Mouse (Mus musculus) adrenal gland, postnatal 25 days (tissue): ENCODE measurements at regions not wholly inside any gene's neighbourhood (a gene's known extent, or its start where the extent isn't known, plus 50 kb on each side); places are given as distances from the start of the nearest gene placed in this dataset.
"Not testable (repeated sequence)": the region's sequence is repeated elsewhere in the genome, so short reads cannot be mapped to it uniquely, and the experiment has no call there.

Source experiments
- DNase-seq: peaks from one replicate; pipeline ENCODE4 v3.0.0; 2021; ENCODE audit warnings: mixed read lengths

DNA sequence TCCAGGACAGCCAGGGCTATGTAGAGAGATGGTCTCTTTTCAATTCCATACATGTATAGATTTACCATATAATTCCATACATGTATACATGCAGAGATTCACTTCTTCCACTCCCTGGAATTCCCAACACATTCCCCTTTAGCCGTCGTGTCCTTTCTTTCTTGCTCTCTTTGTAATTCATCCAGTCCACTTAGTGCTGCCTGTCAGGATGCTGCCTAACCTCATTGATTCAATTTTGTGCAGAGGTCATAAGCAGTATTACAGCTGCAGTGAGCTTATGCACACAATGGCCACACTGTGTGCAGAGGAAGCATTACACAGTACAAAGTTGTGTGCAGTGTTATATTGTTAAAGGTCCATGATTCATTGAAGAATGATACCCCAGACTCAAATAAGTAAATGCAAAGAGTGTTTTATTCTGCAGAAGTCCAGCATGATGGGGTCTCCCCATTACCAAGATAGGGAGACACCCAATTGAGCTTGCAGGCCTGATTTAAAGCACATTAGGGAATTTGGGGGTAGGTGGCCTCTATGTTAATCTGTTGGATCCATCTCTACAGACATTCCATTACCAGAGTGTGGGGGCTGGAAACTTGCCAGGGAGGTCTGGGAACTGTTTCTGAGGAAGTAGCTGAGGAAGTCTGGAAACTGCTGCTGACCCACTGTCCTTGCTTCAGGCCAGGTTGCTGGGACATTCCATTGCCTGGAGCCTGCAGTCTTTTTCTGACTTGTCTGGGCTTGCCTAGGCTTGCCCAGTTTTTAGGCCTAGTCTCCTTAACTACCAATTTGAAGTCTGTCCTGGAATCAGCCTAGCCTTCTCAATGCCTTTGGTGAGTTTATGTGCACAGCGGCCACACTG is 72.8 kb downstream of the Fam161a start:
- no peak for DNase-seq

- DNase-seq: no peak
These were observed 74.3 kb downstream of the Fam161a start for GRCm38 (mm10) chr11:23081616-23082015.

GRCm38 (mm10) chr11:23083811-23084210 is 76.5 kb downstream of the Fam161a start:
- DNase-seq: not testable (repeated sequence)

DNA sequence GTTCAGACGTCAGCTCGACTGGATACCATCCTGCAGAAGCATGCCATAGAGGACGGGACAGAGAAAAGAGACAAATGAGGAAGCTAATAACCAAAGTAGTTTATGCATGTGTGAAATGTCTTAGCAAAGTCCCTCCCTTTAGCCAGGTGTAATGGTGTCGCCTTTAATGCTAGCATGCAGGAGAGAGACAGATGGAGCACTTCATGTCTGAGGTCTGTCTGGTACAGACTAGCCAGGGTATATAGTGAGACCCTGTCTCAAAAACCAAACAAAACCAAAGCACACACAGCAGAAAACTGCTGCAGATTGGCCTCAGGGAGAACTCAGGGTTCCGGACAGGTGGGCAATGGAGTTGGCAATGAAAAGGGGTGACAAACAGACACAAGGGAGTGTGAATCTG is 88.0 kb downstream of the Fam161a start:
- no peak for DNase-seq

GRCm38 (mm10) chr11:23095723-23096122 is 88.4 kb downstream of the Fam161a start:
- DNase-seq: not testable (repeated sequence)

GRCm38 (mm10) chr11:23096451-23097222 is 89.3 kb downstream of the Fam161a start:
- no peak for DNase-seq

DNA sequence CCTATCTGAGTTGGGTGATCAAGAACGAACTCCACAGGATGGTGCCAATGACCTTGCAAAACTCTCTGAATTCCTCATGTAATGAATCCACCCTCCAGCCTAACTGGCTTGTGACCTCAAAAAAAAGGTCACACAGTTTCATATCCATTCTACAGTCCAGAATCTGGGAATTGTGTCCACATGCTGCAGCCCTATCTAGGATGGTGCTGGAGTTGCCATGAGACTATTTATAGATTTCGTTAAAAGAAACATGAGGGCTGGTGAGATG is 89.8 kb downstream of the Fam161a start:
- no peak for DNase-seq

GRCm38 (mm10) chr11:23114636-23115035 is 107.3 kb downstream of the Fam161a start:
- no peak for DNase-seq

DNA sequence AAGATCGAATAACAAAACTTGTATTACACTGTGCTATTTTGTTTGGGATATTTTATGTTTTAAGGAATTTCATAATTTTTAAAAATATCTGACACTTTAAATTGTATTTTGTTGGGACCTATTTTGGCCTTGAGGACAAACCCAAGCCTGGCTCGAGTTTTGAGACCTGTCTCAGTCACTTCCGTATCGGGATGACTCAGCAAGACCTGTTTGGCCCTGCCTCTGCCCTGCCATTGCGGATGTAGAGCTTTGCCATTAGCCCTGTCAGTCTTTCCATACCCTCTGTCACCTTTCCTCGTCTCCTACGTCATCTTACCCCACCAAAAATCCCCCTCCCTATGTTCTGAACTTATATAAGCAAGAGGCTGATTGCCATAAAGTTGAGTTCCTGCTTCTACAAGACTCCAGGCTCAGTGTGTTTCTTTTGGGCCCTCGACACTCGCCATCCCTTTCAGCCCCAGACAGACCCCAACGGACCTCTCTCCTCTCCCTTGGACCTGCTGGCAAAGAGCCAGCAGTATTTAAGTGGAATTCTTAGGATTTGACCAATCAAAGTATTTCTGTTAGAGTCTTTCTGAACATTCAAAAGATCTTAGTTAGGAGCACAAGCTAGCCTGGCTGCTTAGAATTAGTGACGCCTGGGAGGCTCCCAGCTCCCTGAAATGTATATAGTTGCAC is 113.3 kb downstream of the Fam161a start:
- DNase-seq: no peak

- DNase-seq: peak; percentile 51
These were observed 117.0 kb downstream of the Fam161a start for GRCm38 (mm10) chr11:23124198-23124951.

GRCm38 (mm10) chr11:23131122-23131521 is 123.8 kb downstream of the Fam161a start:
- DNase-seq: no peak

DNA sequence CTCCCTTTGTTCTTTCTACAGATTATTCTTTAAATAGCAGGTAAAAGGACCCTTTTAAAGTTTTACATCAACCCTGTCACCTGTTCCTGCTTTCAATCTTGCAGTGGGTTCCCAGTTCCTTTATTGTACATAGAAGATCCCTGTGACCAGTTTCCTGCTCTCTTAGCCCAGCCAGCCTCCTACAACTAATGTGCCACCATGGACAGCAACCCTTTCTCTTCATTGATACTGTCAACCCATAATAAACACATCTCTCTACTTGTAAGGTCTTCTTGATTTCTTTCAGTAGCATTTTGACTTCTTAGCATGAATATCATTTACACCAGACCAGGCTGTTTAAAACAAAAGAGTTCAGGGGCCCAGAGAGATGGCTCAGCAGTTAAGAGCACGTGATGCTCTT is 124.2 kb upstream of the Xpo1 start:
- no peak for DNase-seq

DNA sequence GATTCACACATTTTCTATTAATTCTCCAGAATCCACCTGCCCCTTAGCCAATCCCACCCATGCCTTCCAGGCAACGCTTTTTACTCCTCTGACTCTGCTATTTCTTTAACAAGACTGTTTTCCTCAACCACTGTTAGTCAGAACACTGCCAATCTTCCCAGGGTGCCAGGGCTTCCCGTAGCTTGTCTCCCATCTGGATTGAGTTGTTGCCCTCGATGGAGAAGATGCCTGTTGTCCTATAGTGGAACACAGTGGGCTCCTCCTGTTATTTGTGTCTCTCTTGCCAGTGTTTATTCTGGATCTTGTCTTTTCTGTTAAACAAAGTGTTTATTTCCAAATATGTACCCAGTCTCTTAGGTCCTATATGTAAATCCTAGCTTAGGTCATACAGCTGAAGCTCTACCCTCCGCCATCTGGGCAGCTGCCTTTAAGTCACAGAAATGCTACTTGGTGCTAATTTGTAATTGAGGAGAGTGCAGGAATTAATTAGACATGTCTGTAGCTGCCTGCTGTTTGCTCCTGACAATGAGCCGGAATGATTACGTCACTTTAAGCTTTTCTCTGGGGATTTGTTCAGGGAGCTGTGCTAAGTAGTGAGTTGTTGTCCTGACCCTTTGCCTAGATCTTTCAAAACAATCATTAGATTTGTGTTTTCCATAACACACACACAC is 115.3 kb upstream of the Xpo1 start:
- no peak for DNase-seq

DNA sequence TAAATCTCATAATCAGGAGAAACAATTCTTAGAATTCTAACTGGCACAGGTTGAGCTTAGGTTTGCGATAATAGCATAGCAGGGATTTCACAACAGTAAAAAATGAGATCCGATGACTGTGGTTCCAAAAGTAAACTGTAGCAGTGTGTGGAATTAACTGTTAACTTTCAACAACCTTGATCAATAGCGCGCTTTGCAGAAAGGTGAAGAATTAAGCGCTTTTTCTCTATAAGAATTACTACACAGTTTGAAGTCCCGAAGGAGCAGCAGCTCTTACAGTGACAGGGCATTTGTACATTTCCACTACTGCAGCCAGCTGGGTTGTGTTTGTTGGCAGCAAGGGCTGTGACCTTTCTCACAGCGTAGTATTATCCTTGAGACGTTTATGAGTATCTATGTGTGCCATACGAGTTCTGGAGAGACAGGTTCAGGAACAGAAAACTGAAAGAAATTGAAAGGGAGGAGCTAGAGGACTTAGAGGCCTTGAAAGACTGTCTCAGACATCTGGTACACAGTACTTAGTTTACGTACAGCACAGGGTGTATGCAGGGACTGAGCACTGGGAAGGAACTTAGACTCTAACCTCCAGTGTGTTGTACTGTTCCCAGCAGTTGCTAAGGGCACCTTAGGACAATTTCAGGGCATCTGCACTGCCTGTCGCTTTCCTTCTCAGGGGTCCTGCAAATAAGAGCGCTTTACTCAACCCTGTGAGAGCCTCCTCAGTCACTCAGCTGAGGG is 114.6 kb upstream of the Xpo1 start:
- peak; percentile 8 for DNase-seq

GRCm38 (mm10) chr11:23148048-23148596 is 107.7 kb upstream of the Xpo1 start:
- DNase-seq: no peak

DNA sequence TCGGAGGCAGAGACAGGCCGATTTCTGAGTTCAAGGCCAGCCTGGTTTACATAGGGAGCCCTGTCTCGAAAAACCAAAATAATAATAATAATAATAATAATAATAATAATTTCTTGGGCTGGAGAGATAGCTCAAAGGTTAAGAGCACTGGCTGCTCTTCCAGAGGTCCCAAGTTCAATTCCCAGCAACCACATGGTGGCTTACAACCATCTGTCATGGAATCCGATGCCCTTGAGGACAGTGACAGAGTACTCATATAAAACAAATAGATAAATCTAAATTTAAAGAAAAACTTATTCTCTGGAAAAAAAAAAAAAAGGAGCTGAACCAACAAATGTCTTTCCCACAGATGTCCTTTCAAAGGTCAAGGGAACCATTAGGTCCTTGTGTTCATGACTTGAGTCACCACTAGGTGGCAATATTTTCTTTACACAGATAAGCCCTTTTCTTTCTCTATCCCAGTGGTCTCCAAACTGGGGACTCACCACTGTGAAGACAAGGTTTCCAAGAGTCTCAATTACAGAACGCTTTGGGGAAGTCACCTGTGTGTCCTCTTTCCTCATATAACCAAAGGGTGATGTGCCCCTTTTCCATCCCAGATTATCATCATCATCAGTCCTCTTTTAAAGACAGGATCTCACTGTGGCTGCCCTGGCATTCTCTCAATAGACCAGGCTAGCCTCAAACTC is 106.1 kb upstream of the Xpo1 start:
- DNase-seq: no peak

- DNase-seq: no peak
These were observed 101.0 kb upstream of the Xpo1 start for GRCm38 (mm10) chr11:23154851-23155250.

DNA sequence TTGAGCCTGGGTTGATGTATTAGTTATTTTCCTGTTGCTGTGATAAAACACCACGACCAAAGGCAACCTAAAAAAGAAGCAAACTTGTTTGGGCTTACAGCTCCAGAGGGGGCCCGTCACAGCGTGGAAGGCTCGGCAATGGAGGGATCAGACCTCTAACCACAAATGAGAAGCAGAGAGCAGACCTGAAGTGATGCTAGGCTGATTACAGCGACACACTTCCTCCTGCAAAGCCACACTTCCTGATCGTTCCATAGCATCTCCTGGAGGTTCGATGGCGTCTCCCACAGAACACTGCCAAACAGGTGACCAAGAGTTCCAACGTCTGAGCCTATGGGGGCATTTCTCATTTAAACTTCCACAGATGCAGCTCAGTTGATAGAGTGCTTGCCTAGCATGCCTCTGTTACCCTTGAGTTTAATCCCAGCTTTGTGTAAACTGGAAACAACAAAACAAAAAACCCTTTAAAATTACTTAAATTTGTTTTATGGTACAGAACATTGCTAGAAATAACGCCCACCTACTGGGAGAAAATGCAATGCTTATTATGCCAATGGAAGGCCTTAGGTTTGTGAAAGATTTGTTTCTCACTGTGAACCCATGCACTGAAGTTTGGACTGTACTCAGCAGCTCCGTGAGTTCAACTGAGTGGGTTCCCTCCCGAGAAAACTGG is 87.2 kb upstream of the Xpo1 start:
- DNase-seq: no peak

GRCm38 (mm10) chr11:23169742-23170428 is 86.0 kb upstream of the Xpo1 start:
- DNase-seq: no peak
